Mouse (Mus musculus) ES-Bruce4 (cell line): Measurements from ENCODE around the gene Tgm3.

Experiments used
- CTCF ChIP-seq: IDR thresholded peaks from one replicate; pipeline ENCODE4 v1.8.1; 2011; ENCODE audit warnings: low read depth, low read length
- EP300 ChIP-seq: IDR thresholded peaks from 2 replicates; pipeline ENCODE4 v1.6.1; 2011; ENCODE audit warnings: low read depth, low read length; ENCODE audit not compliant: insufficient read depth
- POLR2A ChIP-seq: IDR thresholded peaks from one replicate; pipeline ENCODE4 v1.8.1; 2011; ENCODE audit warnings: low read length; ENCODE audit not compliant: insufficient read depth

- TF ChIP-seq CTCF (no peak), POLR2A (no peak), EP300 (no peak)
Measured at GRCm38 (mm10) chr2:130058149-130058548, 46.0 kb downstream of the Tgm3 start.
